Mouse (Mus musculus): ENCODE results near the gene Gm20517.

Gene Gm20517

GRCm38 (mm10) chr17:47711883-47712282, 100.5 kb downstream of the Gm20517 start:
- DNase-seq (ENCODE audit: low spot score in 2 of 2): no peak

- DNase-seq (ENCODE audit: low spot score in 2 of 2): no peak
Observed at GRCm38 (mm10) chr17:47712889-47713571, 101.6 kb downstream of the Gm20517 start.

GRCm38 (mm10) chr17:47715037-47715436, 103.6 kb downstream of the Gm20517 start:
- no peak for DNase-seq (ENCODE audit: low spot score in 2 of 2)

- no peak for DNase-seq (ENCODE audit: low spot score in 2 of 2)
Observed at GRCm38 (mm10) chr17:47721183-47721582, 109.8 kb downstream of the Gm20517 start.

GRCm38 (mm10) chr17:47726566-47726965, 115.2 kb downstream of the Gm20517 start, which contains the start of gene Pgc:
Gene Pgc (plus strand): TSS chr17:47726842.
- DNase-seq (ENCODE audit: low spot score in 2 of 2): no peak

GRCm38 (mm10) chr17:47730633-47731575, 119.5 kb downstream of the Gm20517 start:
- DNase-seq (ENCODE audit: low spot score in 2 of 2): no peak
